Mouse (Mus musculus): ENCODE data around the gene Itgb2. TPM values are rescaled to one million over a fixed set of nuclear protein-coding genes. Genes with fewer than 3 reads are reported as not detected.

The Itgb2 gene
- polyA plus RNA-seq, 1 experiment from 2014 or later: 0.64 TPM

- 73% methylated on average over 11 of the region's 11 CpGs for WGBS
- Histone ChIP-seq H3K27me3 (ENCODE audit: control insufficient read depth, insufficient read depth, low read length) (no peaks in the 10 kb centered on the region), H3K27ac (replicated peaks; ENCODE audit: low read depth, low read length) (no peak overlapping the region), H3K4me2 (ENCODE audit: low read depth, severe bottlenecking) (no peak overlapping the region), H3K4me1 (ENCODE audit: control insufficient read depth, insufficient read depth, low read length) (no peaks in the 10 kb centered on the region), H3K9ac (ENCODE audit: low read length) (no peak overlapping the region), H3K4me3 (ENCODE audit: low read depth, low read length) (no peak overlapping the region), H3K36me3 (ENCODE audit: control insufficient read depth, insufficient read depth, low read length) (no peaks in the 10 kb centered on the region), H3K9me3 (ENCODE audit: control insufficient read depth, low read length) (no peaks in the 10 kb centered on the region)
- ATAC-seq (ENCODE audit: insufficient number of reproducible peaks, low FRiP score, low TSS enrichment, low read depth): no peak
- DNase-seq (ENCODE audit: low spot score): no peak
Observed at GRCm38 (mm10) chr10:77550874-77551273, 20.8 kb downstream of the Itgb2 start.

GRCm38 (mm10) chr10:77552162-77552561 lies 22.1 kb downstream of the Itgb2 start:
- Histone ChIP-seq H3K9ac (ENCODE audit: low read length) (no peak overlapping the region), H3K4me2 (ENCODE audit: low read depth, severe bottlenecking) (no peak overlapping the region), H3K27me3 (ENCODE audit: control insufficient read depth, insufficient read depth, low read length) (no peaks in the 10 kb centered on the region), H3K9me3 (ENCODE audit: control insufficient read depth, low read length) (no peaks in the 10 kb centered on the region), H3K4me1 (ENCODE audit: control insufficient read depth, insufficient read depth, low read length) (no peaks in the 10 kb centered on the region), H3K36me3 (ENCODE audit: control insufficient read depth, insufficient read depth, low read length) (no peaks in the 10 kb centered on the region), H3K4me3 (ENCODE audit: low read depth, low read length) (no peak overlapping the region), H3K27ac (replicated peaks; ENCODE audit: low read depth, low read length) (no peak overlapping the region)
- 89% methylated on average over 5 of the region's 5 CpGs for WGBS
- ATAC-seq (ENCODE audit: insufficient number of reproducible peaks, low FRiP score, low TSS enrichment, low read depth) (no peak), DNase-seq (ENCODE audit: low spot score) (no peak)

GRCm38 (mm10) chr10:77553285-77553684 lies 23.2 kb downstream of the Itgb2 start:
- 85% methylated on average over 4 of the region's 4 CpGs for WGBS
- Histone ChIP-seq H3K27me3 (ENCODE audit: control insufficient read depth, insufficient read depth, low read length) (no peaks in the 10 kb centered on the region), H3K9ac (ENCODE audit: low read length) (no peak overlapping the region), H3K9me3 (ENCODE audit: control insufficient read depth, low read length) (no peaks in the 10 kb centered on the region), H3K4me1 (ENCODE audit: control insufficient read depth, insufficient read depth, low read length) (no peaks in the 10 kb centered on the region), H3K36me3 (ENCODE audit: control insufficient read depth, insufficient read depth, low read length) (no peaks in the 10 kb centered on the region), H3K27ac (replicated peaks; ENCODE audit: low read depth, low read length) (no peak overlapping the region), H3K4me2 (ENCODE audit: low read depth, severe bottlenecking) (no peak overlapping the region), H3K4me3 (ENCODE audit: low read depth, low read length) (no peak overlapping the region)
- ATAC-seq (ENCODE audit: insufficient number of reproducible peaks, low FRiP score, low TSS enrichment, low read depth) (no peak), DNase-seq (ENCODE audit: low spot score) (no peak)

- Histone ChIP-seq H3K4me3 (ENCODE audit: low read depth, low read length) (no peak overlapping the region), H3K9me3 (ENCODE audit: control insufficient read depth, low read length) (no peaks in the 10 kb centered on the region), H3K4me2 (ENCODE audit: low read depth, severe bottlenecking) (no peak overlapping the region), H3K9ac (ENCODE audit: low read length) (no peak overlapping the region), H3K27ac (replicated peaks; ENCODE audit: low read depth, low read length) (no peak overlapping the region), H3K4me1 (ENCODE audit: control insufficient read depth, insufficient read depth, low read length) (no peaks in the 10 kb centered on the region), H3K36me3 (ENCODE audit: control insufficient read depth, insufficient read depth, low read length) (no peaks in the 10 kb centered on the region), H3K27me3 (ENCODE audit: control insufficient read depth, insufficient read depth, low read length) (no peaks in the 10 kb centered on the region)
- ATAC-seq (ENCODE audit: insufficient number of reproducible peaks, low FRiP score, low TSS enrichment, low read depth): no peak
- DNase-seq (ENCODE audit: low spot score): no peak
- 84% methylated on average over 4 of the region's 4 CpGs for WGBS
Observed at GRCm38 (mm10) chr10:77554918-77555317, 24.9 kb downstream of the Itgb2 start.

GRCm38 (mm10) chr10:77556631-77557030 lies 26.6 kb downstream of the Itgb2 start:
- no peak for ATAC-seq (ENCODE audit: insufficient number of reproducible peaks, low FRiP score, low TSS enrichment, low read depth)

GRCm38 (mm10) chr10:77557641-77558040 lies 27.6 kb downstream of the Itgb2 start:
- no peaks in the 10 kb centered on the region for H3K9me3 ChIP-seq (ENCODE audit: control insufficient read depth, low read length)
- DNase-seq (ENCODE audit: low spot score): no peak
- ATAC-seq (ENCODE audit: insufficient number of reproducible peaks, low FRiP score, low TSS enrichment, low read depth): no peak
- no peaks in the 10 kb centered on the region for H3K4me1 ChIP-seq (ENCODE audit: control insufficient read depth, insufficient read depth, low read length)
- 86% methylated on average over 4 of the region's 4 CpGs for WGBS
- no peaks in the 10 kb centered on the region for H3K36me3 ChIP-seq (ENCODE audit: control insufficient read depth, insufficient read depth, low read length)
- no peak overlapping the region for H3K4me2 ChIP-seq (ENCODE audit: low read depth, severe bottlenecking)
- no peaks in the 10 kb centered on the region for H3K27me3 ChIP-seq (ENCODE audit: control insufficient read depth, insufficient read depth, low read length)
- H3K4me3 ChIP-seq (ENCODE audit: low read depth, low read length): no peak overlapping the region
- no peak overlapping the region for H3K9ac ChIP-seq (ENCODE audit: low read length)
- no peak overlapping the region for H3K27ac ChIP-seq (replicated peaks; ENCODE audit: low read depth, low read length)

More at GRCm38 (mm10) chr10:77556631-77557030, 26.6 kb downstream of the Itgb2 start:
- no peak overlapping the region for H3K4me3 ChIP-seq (ENCODE audit: low read depth, low read length)
- H3K4me2 ChIP-seq (ENCODE audit: low read depth, severe bottlenecking): no peak overlapping the region
- no peaks in the 10 kb centered on the region for H3K27me3 ChIP-seq (ENCODE audit: control insufficient read depth, insufficient read depth, low read length)
- H3K4me1 ChIP-seq (ENCODE audit: control insufficient read depth, insufficient read depth, low read length): no peaks in the 10 kb centered on the region
- H3K9ac ChIP-seq (ENCODE audit: low read length): no peak overlapping the region
- DNase-seq (ENCODE audit: low spot score): no peak
- no peaks in the 10 kb centered on the region for H3K36me3 ChIP-seq (ENCODE audit: control insufficient read depth, insufficient read depth, low read length)
- H3K9me3 ChIP-seq (ENCODE audit: control insufficient read depth, low read length): no peaks in the 10 kb centered on the region
- no peak overlapping the region for H3K27ac ChIP-seq (replicated peaks; ENCODE audit: low read depth, low read length)
- 89% methylated on average over 7 of the region's 7 CpGs for WGBS

GRCm38 (mm10) chr10:77560090-77560489 lies 30.0 kb downstream of the Itgb2 start:
- ATAC-seq (ENCODE audit: insufficient number of reproducible peaks, low FRiP score, low TSS enrichment, low read depth) (no peak), DNase-seq (ENCODE audit: low spot score) (no peak)
- no peaks in the 10 kb centered on the region for H3K4me1 ChIP-seq (ENCODE audit: control insufficient read depth, insufficient read depth, low read length)
- H3K4me2 ChIP-seq (ENCODE audit: low read depth, severe bottlenecking): no peak overlapping the region
- H3K27ac ChIP-seq (replicated peaks; ENCODE audit: low read depth, low read length): no peak overlapping the region
- H3K27me3 ChIP-seq (ENCODE audit: control insufficient read depth, insufficient read depth, low read length): no peaks in the 10 kb centered on the region
- H3K4me3 ChIP-seq (ENCODE audit: low read depth, low read length): no peak overlapping the region
- H3K36me3 ChIP-seq (ENCODE audit: control insufficient read depth, insufficient read depth, low read length): no peaks in the 10 kb centered on the region
- H3K9ac ChIP-seq (ENCODE audit: low read length): no peak overlapping the region
- no peaks in the 10 kb centered on the region for H3K9me3 ChIP-seq (ENCODE audit: control insufficient read depth, low read length)
- 91% methylated on average over 11 of the region's 11 CpGs for WGBS

GRCm38 (mm10) chr10:77560830-77561229 lies 30.8 kb downstream of the Itgb2 start:
- no peaks in the 10 kb centered on the region for H3K4me1 ChIP-seq (ENCODE audit: control insufficient read depth, insufficient read depth, low read length)
- no peak overlapping the region for H3K9ac ChIP-seq (ENCODE audit: low read length)
- no peaks in the 10 kb centered on the region for H3K9me3 ChIP-seq (ENCODE audit: control insufficient read depth, low read length)
- 90% methylated on average over 9 of the region's 9 CpGs for WGBS
- no peak overlapping the region for H3K4me3 ChIP-seq (ENCODE audit: low read depth, low read length)
- DNase-seq (ENCODE audit: low spot score) (no peak), ATAC-seq (ENCODE audit: insufficient number of reproducible peaks, low FRiP score, low TSS enrichment, low read depth) (no peak)
- no peak overlapping the region for H3K27ac ChIP-seq (replicated peaks; ENCODE audit: low read depth, low read length)
- no peaks in the 10 kb centered on the region for H3K27me3 ChIP-seq (ENCODE audit: control insufficient read depth, insufficient read depth, low read length)
- no peak overlapping the region for H3K4me2 ChIP-seq (ENCODE audit: low read depth, severe bottlenecking)
- no peaks in the 10 kb centered on the region for H3K36me3 ChIP-seq (ENCODE audit: control insufficient read depth, insufficient read depth, low read length)

GRCm38 (mm10) chr10:77561508-77561907 lies 31.5 kb downstream of the Itgb2 start:
- Histone ChIP-seq H3K9me3 (ENCODE audit: control insufficient read depth, low read length) (no peaks in the 10 kb centered on the region), H3K27ac (replicated peaks; ENCODE audit: low read depth, low read length) (no peak overlapping the region), H3K4me1 (ENCODE audit: control insufficient read depth, insufficient read depth, low read length) (no peaks in the 10 kb centered on the region), H3K4me3 (ENCODE audit: low read depth, low read length) (no peak overlapping the region), H3K9ac (ENCODE audit: low read length) (no peak overlapping the region), H3K27me3 (ENCODE audit: control insufficient read depth, insufficient read depth, low read length) (no peaks in the 10 kb centered on the region), H3K4me2 (ENCODE audit: low read depth, severe bottlenecking) (no peak overlapping the region), H3K36me3 (ENCODE audit: control insufficient read depth, insufficient read depth, low read length) (no peaks in the 10 kb centered on the region)
- WGBS: 71% methylated on average over 2 of the region's 2 CpGs
- no peak for DNase-seq (ENCODE audit: low spot score)
- no peak for ATAC-seq (ENCODE audit: insufficient number of reproducible peaks, low FRiP score, low TSS enrichment, low read depth)
